Mouse (Mus musculus): ENCODE measurements around the gene Gja5. TPM values are rescaled to one million over a fixed set of nuclear protein-coding genes. Genes with fewer than 3 reads are reported as not detected.
A peak's percentile ranks its signal among the peaks of the same experiment; 100 is the strongest.

Gene Gja5
- 7.2 and 10.1 TPM in 2 replicates for polyA plus RNA-seq (2016; fragmentation: Nextera tagmentation; extraction: Ambion mirVana)

GRCm38 (mm10) chr3:96904393-96904792 is at the start of gene Gja5:
TSS of gene Gja5 (plus strand) at chr3:96904693.
- no peak for DNase-seq (ENCODE audit: low spot score)
- no peaks in the 10 kb centered on the region for H3K36me3 ChIP-seq
- H3K4me1 ChIP-seq = peaks cover 14% of the 10 kb centered on the region
- H3K4me3 ChIP-seq = peak within 1 kb of the TSS; percentile 100
- 17% methylated on average over 14 of the region's 14 CpGs for WGBS
- H3K9me3 ChIP-seq (replicated peaks) = no peaks in the 10 kb centered on the region
- peaks cover 4% of the 10 kb centered on the region for H3K27me3 ChIP-seq (ENCODE audit: low read depth, poor library complexity, severe bottlenecking)
- peak within 1 kb of the TSS; percentile 91 for H3K27ac ChIP-seq (replicated peaks)

- Histone ChIP-seq H3K36me3 (0 out of 2 replicates have a peak, but pooled peaks cover 2% of the 10 kb centered on the region), H3K4me3 (no peak overlapping the region), H3K27me3 (ENCODE audit: low read depth, poor library complexity, severe bottlenecking) (no peaks in the 10 kb centered on the region), H3K4me1 (no peaks in the 10 kb centered on the region), H3K27ac (replicated peaks) (no peak overlapping the region), H3K9me3 (replicated peaks) (no peaks in the 10 kb centered on the region)
- no peak for DNase-seq (ENCODE audit: low spot score)
- WGBS = 71% methylated on average over 3 of the region's 3 CpGs
Observed at GRCm38 (mm10) chr3:96855833-96856232, 48.7 kb upstream of the Gja5 start.

GRCm38 (mm10) chr3:96860498-96860897 is 44.0 kb upstream of the Gja5 start:
- Histone ChIP-seq H3K4me3 (no peak overlapping the region), H3K9me3 (replicated peaks) (no peaks in the 10 kb centered on the region), H3K36me3 (0 out of 2 replicates have a peak, but pooled peaks cover 4% of the 10 kb centered on the region), H3K27me3 (ENCODE audit: low read depth, poor library complexity, severe bottlenecking) (no peaks in the 10 kb centered on the region), H3K4me1 (no peaks in the 10 kb centered on the region), H3K27ac (replicated peaks) (no peak overlapping the region)
- DNase-seq (ENCODE audit: low spot score) = no peak
- 91% methylated on average over 5 of the region's 5 CpGs for WGBS

- no peaks in the 10 kb centered on the region for H3K4me1 ChIP-seq
- H3K27me3 ChIP-seq (ENCODE audit: low read depth, poor library complexity, severe bottlenecking) = no peaks in the 10 kb centered on the region
- H3K27ac ChIP-seq (replicated peaks) = no peak overlapping the region
- H3K36me3 ChIP-seq = peaks cover 53% of the 10 kb centered on the region
- 90% methylated on average over 3 of the region's 3 CpGs for WGBS
- no peak overlapping the region for H3K4me3 ChIP-seq
- no peaks in the 10 kb centered on the region for H3K9me3 ChIP-seq (replicated peaks)
- DNase-seq (ENCODE audit: low spot score) = no peak
Observed at GRCm38 (mm10) chr3:96867863-96868262, 36.6 kb upstream of the Gja5 start.

GRCm38 (mm10) chr3:96868566-96868965 is 35.9 kb upstream of the Gja5 start:
- Histone ChIP-seq H3K4me1 (no peaks in the 10 kb centered on the region), H3K9me3 (replicated peaks) (no peaks in the 10 kb centered on the region), H3K4me3 (no peak overlapping the region), H3K27me3 (ENCODE audit: low read depth, poor library complexity, severe bottlenecking) (no peaks in the 10 kb centered on the region), H3K27ac (replicated peaks) (no peak overlapping the region), H3K36me3 (peaks cover 60% of the 10 kb centered on the region)
- DNase-seq (ENCODE audit: low spot score) = no peak
- WGBS = 93% methylated on average over 8 of the region's 8 CpGs

- Histone ChIP-seq H3K9me3 (replicated peaks) (no peaks in the 10 kb centered on the region), H3K27ac (replicated peaks) (no peak overlapping the region), H3K4me1 (no peaks in the 10 kb centered on the region), H3K27me3 (ENCODE audit: low read depth, poor library complexity, severe bottlenecking) (no peaks in the 10 kb centered on the region), H3K4me3 (no peak overlapping the region), H3K36me3 (peaks cover 66% of the 10 kb centered on the region)
- WGBS = 94% methylated on average over 7 of the region's 7 CpGs
- no peak for DNase-seq (ENCODE audit: low spot score)
Observed at GRCm38 (mm10) chr3:96869091-96869490, 35.4 kb upstream of the Gja5 start.

- peaks cover 77% of the 10 kb centered on the region for H3K36me3 ChIP-seq
- WGBS = 94% methylated on average over 2 of the region's 2 CpGs
Observed at GRCm38 (mm10) chr3:96870270-96870669, 34.2 kb upstream of the Gja5 start.

GRCm38 (mm10) chr3:96871070-96871469 is 33.4 kb upstream of the Gja5 start:
- Histone ChIP-seq H3K27me3 (ENCODE audit: low read depth, poor library complexity, severe bottlenecking) (no peaks in the 10 kb centered on the region), H3K36me3 (peaks cover 82% of the 10 kb centered on the region), H3K27ac (replicated peaks) (no peak overlapping the region), H3K4me3 (no peak overlapping the region), H3K9me3 (replicated peaks) (no peaks in the 10 kb centered on the region), H3K4me1 (no peaks in the 10 kb centered on the region)
- no peak for DNase-seq (ENCODE audit: low spot score)
- 91% methylated on average over 8 of the region's 8 CpGs for WGBS

More at GRCm38 (mm10) chr3:96870270-96870669, 34.2 kb upstream of the Gja5 start:
- Histone ChIP-seq H3K4me3 (no peak overlapping the region), H3K27ac (replicated peaks) (no peak overlapping the region), H3K4me1 (no peaks in the 10 kb centered on the region), H3K9me3 (replicated peaks) (no peaks in the 10 kb centered on the region), H3K27me3 (ENCODE audit: low read depth, poor library complexity, severe bottlenecking) (no peaks in the 10 kb centered on the region)
- DNase-seq (ENCODE audit: low spot score) = no peak

GRCm38 (mm10) chr3:96872501-96872900 is 32.0 kb upstream of the Gja5 start:
- Histone ChIP-seq H3K27ac (replicated peaks) (no peak overlapping the region), H3K9me3 (replicated peaks) (no peaks in the 10 kb centered on the region), H3K4me1 (no peaks in the 10 kb centered on the region), H3K4me3 (no peak overlapping the region), H3K36me3 (peaks cover 87% of the 10 kb centered on the region), H3K27me3 (ENCODE audit: low read depth, poor library complexity, severe bottlenecking) (no peaks in the 10 kb centered on the region)
- no peak for DNase-seq (ENCODE audit: low spot score)
- WGBS = 97% methylated on average over 8 of the region's 8 CpGs

GRCm38 (mm10) chr3:96874808-96875571 is 29.5 kb upstream of the Gja5 start:
- no peaks in the 10 kb centered on the region for H3K27me3 ChIP-seq (ENCODE audit: low read depth, poor library complexity, severe bottlenecking)
- DNase-seq (ENCODE audit: low spot score) = no peak
- H3K36me3 ChIP-seq = peaks cover 83% of the 10 kb centered on the region
- H3K4me1 ChIP-seq = no peaks in the 10 kb centered on the region
- 90% methylated on average over 7 of the region's 7 CpGs for WGBS
- no peak overlapping the region for H3K4me3 ChIP-seq
- no peak overlapping the region for H3K27ac ChIP-seq (replicated peaks)
- H3K9me3 ChIP-seq (replicated peaks) = no peaks in the 10 kb centered on the region

GRCm38 (mm10) chr3:96879536-96879935 is 25.0 kb upstream of the Gja5 start:
- Histone ChIP-seq H3K4me3 (no peak overlapping the region), H3K9me3 (replicated peaks) (no peaks in the 10 kb centered on the region), H3K27me3 (ENCODE audit: low read depth, poor library complexity, severe bottlenecking) (no peaks in the 10 kb centered on the region), H3K4me1 (no peaks in the 10 kb centered on the region), H3K27ac (replicated peaks) (no peak overlapping the region), H3K36me3 (peaks cover 74% of the 10 kb centered on the region)
- DNase-seq (ENCODE audit: low spot score) = no peak
- WGBS = 91% methylated on average over 9 of the region's 9 CpGs

GRCm38 (mm10) chr3:96880385-96880784 is 24.1 kb upstream of the Gja5 start:
- Histone ChIP-seq H3K27ac (replicated peaks) (no peak overlapping the region), H3K4me1 (no peaks in the 10 kb centered on the region), H3K4me3 (no peak overlapping the region), H3K36me3 (peaks cover 69% of the 10 kb centered on the region), H3K9me3 (replicated peaks) (no peaks in the 10 kb centered on the region), H3K27me3 (ENCODE audit: low read depth, poor library complexity, severe bottlenecking) (no peaks in the 10 kb centered on the region)
- no peak for DNase-seq (ENCODE audit: low spot score)
- WGBS = 92% methylated on average over 4 of the region's 4 CpGs

- H3K9me3 ChIP-seq (replicated peaks) = no peaks in the 10 kb centered on the region
- no peak for DNase-seq (ENCODE audit: low spot score)
- no peak overlapping the region for H3K27ac ChIP-seq (replicated peaks)
- no peak overlapping the region for H3K4me3 ChIP-seq
- 88% methylated on average over 6 of the region's 6 CpGs for WGBS
- H3K4me1 ChIP-seq = no peaks in the 10 kb centered on the region
- H3K27me3 ChIP-seq (ENCODE audit: low read depth, poor library complexity, severe bottlenecking) = no peaks in the 10 kb centered on the region
- H3K36me3 ChIP-seq = peaks cover 74% of the 10 kb centered on the region
Observed at GRCm38 (mm10) chr3:96881557-96881956, 22.9 kb upstream of the Gja5 start.

Data from midbrain, embryonic 10.5 days (tissue).